Mouse (Mus musculus): Measurements from ENCODE around the gene Pik3ap1.

GRCm38 (mm10) chr19:41270151-41270727, 114.7 kb downstream of the Pik3ap1 start:
- TF ChIP-seq CTCF (IDR thresholded peaks at IDR 0.05; ENCODE audit: low read depth) = peak; percentile 12; the same call in 1 of the 2 replicates
- TF ChIP-seq EP300 (optimal IDR thresholded peaks at IDR 0.05) = no peak

Measured in stomach, postnatal 0 days (tissue).